In the genomic region with DNA sequence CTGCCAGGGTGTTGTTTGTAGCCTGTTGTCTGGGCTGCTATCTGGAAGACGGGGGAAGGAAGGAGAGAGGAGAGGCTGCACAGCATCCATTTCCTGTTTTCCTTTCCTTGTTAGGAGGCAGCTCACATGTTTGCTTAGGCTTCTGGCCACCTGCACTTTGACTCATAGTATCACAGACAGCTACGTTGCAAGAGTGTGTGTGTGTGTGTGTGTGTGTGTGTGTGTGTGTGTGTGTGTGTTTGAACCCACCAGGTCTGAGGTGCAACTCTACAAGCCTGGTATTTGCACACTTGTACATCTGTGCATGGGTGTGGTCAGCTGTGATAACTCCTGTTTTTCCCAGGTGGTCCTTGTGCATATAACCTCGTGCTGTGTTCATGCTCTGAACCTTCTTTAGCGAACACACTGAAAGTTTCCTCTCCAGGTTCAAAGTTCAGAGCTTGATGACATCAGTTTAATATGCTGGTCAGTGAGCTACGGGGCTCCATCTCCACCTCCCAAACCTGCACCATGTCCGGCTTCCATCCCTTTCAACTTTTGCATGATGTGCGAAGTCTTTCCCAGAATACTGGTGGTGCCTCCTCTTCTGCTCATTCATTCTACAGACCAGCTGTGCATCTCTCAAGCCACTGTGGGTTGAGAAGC, we compare ENCODE assay signal across 17 mouse cellular contexts. TPM values are rescaled to one million over a fixed set of nuclear protein-coding genes. Genes with fewer than 3 reads are reported as not detected.
DNase-seq lines count a peak whose midpoint lies in the region; ATAC-seq and TF ChIP-seq lines count a peak whose summit lies in the region.
"Had no signal": no experiment of that assay in that cellular context is flagged by ENCODE, and none has a peak within 500 bp of the region (broad histone marks: within the 10 kb centered on the region; RNA-seq: fewer than 3 reads in every experiment).

No protein-coding gene starts in this region.

- no peaks in the 10 kb centered on the region for H3K9me3 ChIP-seq in intestine, embryonic 15.5 days
- H3K9me3 ChIP-seq in liver, embryonic 14.5 days (ENCODE audit: control insufficient read depth, low read length) = no peaks in the 10 kb centered on the region

- no peaks in the 10 kb centered on the region for H3K36me3 ChIP-seq in kidney, adult 2 months (ENCODE audit: control insufficient read depth, insufficient read depth, low read length)
- no peaks in the 10 kb centered on the region for H3K36me3 ChIP-seq in intestine, embryonic 15.5 days
- H3K36me3 ChIP-seq in liver, embryonic 14.5 days (replicated peaks; ENCODE audit: control insufficient read depth, insufficient read depth, low read depth) = no peaks in the 10 kb centered on the region
- H3K36me3 ChIP-seq: hindbrain, embryonic 12.5 days; limb, embryonic 12.5 days; neural tube, embryonic 12.5 days had no signal

- TF ChIP-seq EP300 in liver, embryonic 14.5 days (IDR thresholded peaks at IDR 0.05; ENCODE audit: low read depth) = no peak

- DNase-seq in kidney, adult 2 months = peak; percentile 46
- DNase-seq in kidney, adult 18-20 months = no peak
- peak; percentile 57 for DNase-seq in NIH3T3 (ENCODE audit: low read depth)
- DNase-seq in liver, embryonic 14.5 days (ENCODE audit: low read depth in 3 of 3, low spot score in 3 of 3) = peak in 1 of 3 experiments; percentile 18
- DNase-seq in right cerebral cortex, postnatal 4 days = no peak
- no peak for DNase-seq in spleen, adult 18-20 months
- DNase-seq: adrenal gland, postnatal 14 days; B cell, adult 2 months; cerebellum, postnatal 14 days had no signal

- TF ChIP-seq CTCF in kidney, adult 2 months (conservative IDR thresholded peaks at IDR 0.05; ENCODE audit: insufficient read depth, insufficient read length, low read depth, low read length) = no peak
- no peak for TF ChIP-seq CTCF in liver, embryonic 14.5 days (IDR thresholded peaks at IDR 0.05; ENCODE audit: low read depth)

- no peaks in the 10 kb centered on the region for H3K27me3 ChIP-seq in kidney, adult 2 months (replicated peaks; ENCODE audit: control insufficient read depth, insufficient read depth, low read length)
- no peaks in the 10 kb centered on the region for H3K27me3 ChIP-seq in intestine, embryonic 15.5 days (replicated peaks)
- no peaks in the 10 kb centered on the region for H3K27me3 ChIP-seq in liver, embryonic 14.5 days (ENCODE audit: control insufficient read depth, insufficient read depth, low read length)
- H3K27me3 ChIP-seq: hindbrain, embryonic 12.5 days; limb, embryonic 12.5 days; neural tube, embryonic 12.5 days had no signal

- H3K4me2 ChIP-seq in intestine, embryonic 15.5 days (replicated peaks) = no peak overlapping the region
- no peak overlapping the region for H3K4me2 ChIP-seq in liver, embryonic 14.5 days (ENCODE audit: low read depth)
- H3K4me2 ChIP-seq: hindbrain, embryonic 12.5 days; limb, embryonic 12.5 days; neural tube, embryonic 12.5 days had no signal

- 61% methylated on average over 7 of the region's 7 CpGs for WGBS in kidney, adult 2 months
- WGBS in intestine, embryonic 15.5 days = 54% methylated on average over 7 of the region's 7 CpGs
- WGBS in liver, embryonic 14.5 days (ENCODE audit: insufficient replicate concordance) = 56% methylated on average over 7 of the region's 7 CpGs

- H3K27ac ChIP-seq in kidney, adult 2 months (ENCODE audit: insufficient read depth, low read depth, low read length) = no peak overlapping the region
- H3K27ac ChIP-seq in intestine, embryonic 15.5 days = no peak overlapping the region
- no peak overlapping the region for H3K27ac ChIP-seq in liver, embryonic 14.5 days
- H3K27ac ChIP-seq: forebrain, embryonic 10.5 days; hindbrain, embryonic 12.5 days; kidney, postnatal 0 days; limb, embryonic 12.5 days; macrophage; neural tube, embryonic 12.5 days had no signal

- no peak overlapping the region for H3K4me3 ChIP-seq in kidney, adult 2 months (ENCODE audit: insufficient read depth, low read depth, low read length)
- H3K4me3 ChIP-seq in intestine, embryonic 15.5 days (replicated peaks) = no peak overlapping the region
- no peak overlapping the region for H3K4me3 ChIP-seq in liver, embryonic 14.5 days (ENCODE audit: insufficient read depth in 1 of 2, low read depth in 2 of 2, low read length in 2 of 2)
- H3K4me3 ChIP-seq: forebrain, embryonic 10.5 days; hindbrain, embryonic 12.5 days; limb, embryonic 12.5 days; neural tube, embryonic 12.5 days had no signal

- H3K9ac ChIP-seq in intestine, embryonic 15.5 days = no peak overlapping the region
- no peak overlapping the region for H3K9ac ChIP-seq in liver, embryonic 14.5 days (replicated peaks)
- H3K9ac ChIP-seq: hindbrain, embryonic 12.5 days; limb, embryonic 12.5 days; neural tube, embryonic 12.5 days had no signal

- H3K4me1 ChIP-seq in kidney, adult 2 months (ENCODE audit: control insufficient read depth, insufficient read depth, low read length) = no peaks in the 10 kb centered on the region
- H3K4me1 ChIP-seq in intestine, embryonic 15.5 days (replicated peaks) = peaks cover 7% of the 10 kb centered on the region
- peaks cover 0 to 10% of the 10 kb centered on the region in 2 experiments; a peak in 2 of 4 replicates for H3K4me1 ChIP-seq in liver, embryonic 14.5 days (replicated peaks; ENCODE audit: control insufficient read depth in 2 of 2, insufficient read depth in 2 of 2, low read length in 1 of 2)
- H3K4me1 ChIP-seq: forebrain, embryonic 10.5 days; hindbrain, embryonic 12.5 days; limb, embryonic 12.5 days; neural tube, embryonic 12.5 days had no signal

- peak; percentile 67 for ATAC-seq in intestine, embryonic 15.5 days
- peak; percentile 35; the same call in 1 of the 2 replicates for ATAC-seq in liver, embryonic 14.5 days (ENCODE audit: insufficient read depth)
- ATAC-seq in erythroid progenitor cell, adult 5-6 weeks (replicated peaks; ENCODE audit: low FRiP score, poor library complexity, severe bottlenecking) = no peak

- TF ChIP-seq POLR2A in kidney, adult 2 months (IDR thresholded peaks at IDR 0.05; ENCODE audit: low read depth, low read length) = no peak

RNA-seq across cellular contexts. Expression of gene Nek2, which starts 27.2 kb away (rescaled TPM):
- polyA plus RNA-seq in kidney, adult 2 months (2012; rRNA removed) = 0.47 and 0.52 TPM in 2 replicates
- 45.6 and 47.6 TPM in 2 replicates for polyA plus RNA-seq in intestine, embryonic 15.5 days (2015; fragmentation: Nextera tagmentation; extraction: Ambion mirVana)
- polyA plus RNA-seq in liver, embryonic 14.5 days (2012; rRNA removed) = 11.2 and 14.4 TPM in 2 replicates
- 28.8 and 33.0 TPM in 2 replicates for polyA plus RNA-seq in liver, embryonic 14.5 days (2014; fragmentation: Nextera tagmentation; extraction: Ambion mirVana)
- total RNA-seq in erythroid progenitor cell, adult 5-6 weeks (2015; ENCODE audit: low replicate concordance) = 98.4 and 116 TPM in 2 replicates
- 213 and 225 TPM in 2 replicates for total RNA-seq in erythroid progenitor cell, adult 5-6 weeks (2017; ENCODE audit: low replicate concordance)

Comparison
In these comparisons a context has a peak if more than half of its experiments do, and no peak if none do; other contexts are left out.
1. DNase-seq: peak in kidney, adult 2 months (single experiment) and NIH3T3 (single experiment); none in kidney, adult 18-20 months (single experiment), right cerebral cortex, postnatal 4 days (single experiment) and spleen, adult 18-20 months (0 of 2).